Mouse (Mus musculus): ENCODE results near the gene Olfr376. TPM values are rescaled to one million over a fixed set of nuclear protein-coding genes. Genes with fewer than 3 reads are reported as not detected.

The Olfr376 gene
- polyA plus RNA-seq (2015; fragmentation: Nextera tagmentation; extraction: Ambion mirVana), result not detected in 2 replicates

DNA sequence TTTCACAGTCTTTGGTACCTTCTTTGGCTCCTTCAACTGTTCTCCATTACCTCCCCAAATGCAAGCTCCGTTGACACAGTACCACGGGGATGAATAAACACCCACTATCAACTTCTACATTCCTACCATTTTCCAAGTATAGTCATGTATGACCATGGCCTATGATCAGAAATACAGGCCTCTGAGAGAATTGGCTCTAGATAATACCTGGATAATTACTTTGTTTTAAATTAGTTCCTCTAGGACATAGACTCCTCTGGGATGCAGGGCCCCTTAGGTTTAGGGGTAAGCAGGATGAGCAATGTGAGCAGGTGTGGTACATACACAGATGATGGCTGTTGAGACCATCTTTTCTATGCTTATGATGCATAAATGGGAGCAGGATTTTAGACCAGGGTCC is at the start of gene Olfr376:
Gene Olfr376 (plus strand): TSS at position 301 of the 400 bp plus-strand sequence.
- H3K4me2 ChIP-seq, result no peak within 1 kb of the TSS
- H3K27ac ChIP-seq, result no peak within 1 kb of the TSS
- H3K4me3 ChIP-seq, result no peak within 1 kb of the TSS
- WGBS, result 89% methylated on average over 2 of the region's 2 CpGs
- H3K27me3 ChIP-seq, result no peaks in the 10 kb centered on the region
- H3K9ac ChIP-seq, result no peak within 1 kb of the TSS
- H3K4me1 ChIP-seq, result no peaks in the 10 kb centered on the region
- H3K9me3 ChIP-seq, result no peaks in the 10 kb centered on the region
- no peak for ATAC-seq (ENCODE audit: insufficient number of reproducible peaks, insufficient read depth, low FRiP score, low TSS enrichment, low read depth)
- no peaks in the 10 kb centered on the region for H3K36me3 ChIP-seq

- no peak for ATAC-seq (ENCODE audit: insufficient number of reproducible peaks, insufficient read depth, low FRiP score, low TSS enrichment, low read depth)
- Histone ChIP-seq H3K27me3 (no peaks in the 10 kb centered on the region), H3K4me2 (no peak overlapping the region), H3K27ac (no peak overlapping the region), H3K36me3 (no peaks in the 10 kb centered on the region), H3K4me1 (no peaks in the 10 kb centered on the region; the same call in 1 of the 2 replicates), H3K9ac (no peak overlapping the region), H3K9me3 (no peaks in the 10 kb centered on the region), H3K4me3 (no peak overlapping the region)
- WGBS, result 64% methylated on average over 9 of the region's 9 CpGs
Observed at GRCm38 (mm10) chr11:73323906-73324830, 46.9 kb upstream of the Olfr376 start.

- Histone ChIP-seq H3K4me3 (0 out of 2 replicates have a peak overlapping the region, but pooled peaks have one; percentile 7), H3K4me1 (no peaks in the 10 kb centered on the region; the same call in 1 of the 2 replicates), H3K9me3 (no peaks in the 10 kb centered on the region), H3K4me2 (peak overlapping the region; percentile 44), H3K9ac (no peak overlapping the region), H3K36me3 (no peaks in the 10 kb centered on the region), H3K27ac (no peak overlapping the region), H3K27me3 (no peaks in the 10 kb centered on the region)
- 29% methylated on average over 12 of the region's 12 CpGs for WGBS
- no peak for ATAC-seq (ENCODE audit: insufficient number of reproducible peaks, insufficient read depth, low FRiP score, low TSS enrichment, low read depth)
Observed at GRCm38 (mm10) chr11:73326485-73326886, 44.6 kb upstream of the Olfr376 start.

- Histone ChIP-seq H3K9ac (no peak overlapping the region), H3K4me1 (no peaks in the 10 kb centered on the region; the same call in 1 of the 2 replicates), H3K9me3 (no peaks in the 10 kb centered on the region), H3K27me3 (no peaks in the 10 kb centered on the region), H3K36me3 (no peaks in the 10 kb centered on the region), H3K4me2 (no peak overlapping the region), H3K27ac (no peak overlapping the region), H3K4me3 (no peak overlapping the region)
- WGBS, result 63% methylated on average over 4 of the region's 4 CpGs
- ATAC-seq (ENCODE audit: insufficient number of reproducible peaks, insufficient read depth, low FRiP score, low TSS enrichment, low read depth), result no peak
Observed at GRCm38 (mm10) chr11:73327361-73327760, 43.7 kb upstream of the Olfr376 start.

DNA sequence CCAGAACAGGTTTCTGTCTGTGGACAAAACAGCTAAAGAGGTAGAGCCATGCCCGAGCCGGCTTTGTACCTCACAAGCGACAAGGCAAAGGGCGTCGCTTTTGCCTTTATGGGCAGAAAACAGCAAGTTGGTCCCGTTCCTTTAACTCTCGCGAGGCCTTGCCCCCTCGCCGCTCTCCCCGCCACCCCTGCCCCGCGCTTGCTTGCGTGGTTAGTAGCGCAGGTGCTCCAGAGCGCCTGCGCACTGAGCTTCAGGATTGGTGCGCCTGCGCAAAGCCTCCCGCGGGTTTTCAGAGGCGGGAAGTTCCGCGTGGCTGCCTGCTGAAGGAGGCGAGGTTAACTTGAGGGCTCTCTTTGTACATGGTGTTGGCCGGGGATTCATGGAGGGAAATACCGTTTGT is 41.6 kb upstream of the Olfr376 start, which contains the start of the genes Aspa, Gm49340 and Spata22:
Gene Aspa (minus strand): TSS at position 155 of the 400 bp plus-strand sequence.
Gene Gm49340 (plus strand): TSS at position 300 of the 400 bp plus-strand sequence.
Gene Spata22 (plus strand): TSS at position 300 of the 400 bp plus-strand sequence.
- H3K27ac ChIP-seq, result no peak within 1 kb of the TSS
- no peak within 1 kb of the TSS for H3K4me2 ChIP-seq
- H3K4me1 ChIP-seq, result no peaks in the 10 kb centered on the region; the same call in 1 of the 2 replicates
- WGBS, result 84% methylated on average over 27 of the region's 27 CpGs
- no peaks in the 10 kb centered on the region for H3K36me3 ChIP-seq
- H3K9ac ChIP-seq, result no peak within 1 kb of the TSS
- no peak within 1 kb of the TSS for H3K4me3 ChIP-seq
- no peaks in the 10 kb centered on the region for H3K27me3 ChIP-seq
- no peak for ATAC-seq (ENCODE audit: insufficient number of reproducible peaks, insufficient read depth, low FRiP score, low TSS enrichment, low read depth)
- no peaks in the 10 kb centered on the region for H3K9me3 ChIP-seq

GRCm38 (mm10) chr11:73333357-73333756 is 37.7 kb upstream of the Olfr376 start:
- WGBS, result 72% methylated on average over 2 of the region's 2 CpGs
- Histone ChIP-seq H3K36me3 (no peaks in the 10 kb centered on the region), H3K9ac (no peak overlapping the region), H3K4me2 (no peak overlapping the region), H3K27me3 (no peaks in the 10 kb centered on the region), H3K4me1 (no peaks in the 10 kb centered on the region), H3K9me3 (no peaks in the 10 kb centered on the region), H3K4me3 (no peak overlapping the region), H3K27ac (no peak overlapping the region)
- no peak for ATAC-seq (ENCODE audit: insufficient number of reproducible peaks, insufficient read depth, low FRiP score, low TSS enrichment, low read depth)

GRCm38 (mm10) chr11:73336919-73337318 is 34.1 kb upstream of the Olfr376 start:
- no peaks in the 10 kb centered on the region for H3K4me1 ChIP-seq
- no peak overlapping the region for H3K27ac ChIP-seq
- no peaks in the 10 kb centered on the region for H3K36me3 ChIP-seq
- ATAC-seq (ENCODE audit: insufficient number of reproducible peaks, insufficient read depth, low FRiP score, low TSS enrichment, low read depth), result no peak
- H3K4me2 ChIP-seq, result no peak overlapping the region
- no peaks in the 10 kb centered on the region for H3K9me3 ChIP-seq
- H3K9ac ChIP-seq, result no peak overlapping the region
- H3K4me3 ChIP-seq, result no peak overlapping the region
- 79% methylated on average over 4 of the region's 4 CpGs for WGBS
- no peaks in the 10 kb centered on the region for H3K27me3 ChIP-seq

- ATAC-seq (ENCODE audit: insufficient number of reproducible peaks, insufficient read depth, low FRiP score, low TSS enrichment, low read depth), result no peak
- 39% methylated on average over 3 of the region's 3 CpGs for WGBS
Observed at GRCm38 (mm10) chr11:73350483-73350882, 20.6 kb upstream of the Olfr376 start, which contains the start of gene Olfr20. TSS of gene Olfr20 (plus strand) at chr11:73350783.

DNA sequence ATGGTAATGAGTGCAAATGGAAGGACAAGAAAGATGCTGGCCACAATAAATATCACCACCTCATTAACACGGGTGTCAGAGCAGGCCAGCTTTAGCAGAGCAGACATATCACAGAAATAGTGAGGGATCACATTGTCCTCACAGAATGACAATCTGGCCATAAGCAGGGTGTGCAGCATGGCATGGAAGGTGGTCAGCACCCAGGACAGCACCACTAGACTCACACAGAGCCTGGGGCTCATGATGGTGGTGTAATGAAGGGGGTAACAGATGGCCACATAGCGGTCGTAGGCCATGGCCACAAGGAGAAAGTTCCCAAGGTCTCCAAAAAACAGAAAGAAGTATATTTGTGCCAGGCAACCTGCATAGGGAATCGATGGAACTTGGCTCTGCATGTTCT is 24.3 kb downstream of the Olfr376 start:
- H3K27ac ChIP-seq, result no peak overlapping the region
- 68% methylated on average over 4 of the region's 4 CpGs for WGBS

More at GRCm38 (mm10) chr11:73350483-73350882, 20.6 kb upstream of the Olfr376 start, which contains the start of gene Olfr20:
- Histone ChIP-seq H3K9me3 (no peaks in the 10 kb centered on the region), H3K27me3 (no peaks in the 10 kb centered on the region), H3K4me3 (no peak within 1 kb of the TSS), H3K4me1 (no peaks in the 10 kb centered on the region), H3K4me2 (no peak within 1 kb of the TSS), H3K27ac (no peak within 1 kb of the TSS), H3K9ac (no peak within 1 kb of the TSS), H3K36me3 (no peaks in the 10 kb centered on the region)

GRCm38 (mm10) chr11:73399514-73399913 is 28.5 kb downstream of the Olfr376 start, which contains the start of gene Olfr1:
TSS of gene Olfr1 (minus strand) at chr11:73399614.
- no peak within 1 kb of the TSS for H3K9ac ChIP-seq
- ATAC-seq (ENCODE audit: insufficient number of reproducible peaks, insufficient read depth, low FRiP score, low TSS enrichment, low read depth), result no peak
- no peak within 1 kb of the TSS for H3K4me3 ChIP-seq
- H3K27ac ChIP-seq, result no peak within 1 kb of the TSS
- H3K27me3 ChIP-seq, result no peaks in the 10 kb centered on the region
- H3K9me3 ChIP-seq, result no peaks in the 10 kb centered on the region
- H3K36me3 ChIP-seq, result no peaks in the 10 kb centered on the region
- no peaks in the 10 kb centered on the region for H3K4me1 ChIP-seq
- no peak within 1 kb of the TSS for H3K4me2 ChIP-seq

More for the DNA sequence above, 24.3 kb downstream of the Olfr376 start:
- Histone ChIP-seq H3K4me2 (no peak overlapping the region), H3K4me1 (no peaks in the 10 kb centered on the region), H3K27me3 (no peaks in the 10 kb centered on the region), H3K9ac (no peak overlapping the region), H3K9me3 (no peaks in the 10 kb centered on the region), H3K36me3 (no peaks in the 10 kb centered on the region), H3K4me3 (no peak overlapping the region)
- no peak for ATAC-seq (ENCODE audit: insufficient number of reproducible peaks, insufficient read depth, low FRiP score, low TSS enrichment, low read depth)
